Mouse (Mus musculus) intestine, postnatal 0 days (tissue): Measurements from ENCODE around the gene Saxo1. TPM values are rescaled to one million over a fixed set of nuclear protein-coding genes. Genes with fewer than 3 reads are reported as not detected.

Experiments used
- ATAC-seq: fragments of 200-750 bp; cut with Nextera tagmentation; 2 replicates; pipeline ENCODE4 v1.8.0; 2017; ENCODE audit warnings: mild to moderate bottlenecking, moderate TSS enrichment, moderate library complexity
- H3K27ac ChIP-seq: fragments of 300-500 bp; sonication (generic); 2 replicates; pipeline ENCODE4 v1.5.1; 2014; ENCODE audit warnings: mild to moderate bottlenecking, low read depth, low read length, moderate library complexity
- H3K27me3 ChIP-seq: fragments of 300-500 bp; sonication (generic); replicated peaks from 2 replicates; pipeline ENCODE4 v1.6.1; 2014; ENCODE audit warnings: low read length, mixed read lengths; ENCODE audit not compliant: control insufficient read depth, insufficient read depth
- H3K36me3 ChIP-seq: fragments of 300-500 bp; sonication (generic); 2 replicates; pipeline ENCODE4 v1.6.1; 2014; ENCODE audit warnings: mild to moderate bottlenecking, moderate library complexity; ENCODE audit not compliant: control insufficient read depth, insufficient read depth
- H3K4me1 ChIP-seq: fragments of 300-500 bp; sonication (generic); replicated peaks from 2 replicates; pipeline ENCODE4 v1.6.1; 2014; ENCODE audit warnings: antibody characterized with exemption, low read length, mixed read lengths; ENCODE audit not compliant: control insufficient read depth, insufficient read depth
- H3K4me2 ChIP-seq: fragments of 300-500 bp; sonication (generic); replicated peaks from 2 replicates; pipeline ENCODE4 v1.6.1; 2014; ENCODE audit warnings: low read depth, mild to moderate bottlenecking, moderate library complexity
- H3K4me3 ChIP-seq: fragments of 300-500 bp; sonication (generic); 2 replicates; pipeline ENCODE4 v1.5.1; 2014; ENCODE audit warnings: low read depth, low read length
- H3K9ac ChIP-seq: fragments of 300-500 bp; sonication (generic); 2 replicates; pipeline ENCODE4 v1.6.1; 2014; ENCODE audit warnings: mild to moderate bottlenecking, low read depth, low read length
- H3K9me3 ChIP-seq: fragments of 300-500 bp; sonication (generic); 2 replicates; pipeline ENCODE4 v1.6.1; 2016; ENCODE audit warnings: mixed run types; ENCODE audit not compliant: control insufficient read depth
- CTCF ChIP-seq: sonication (generic); IDR thresholded peaks from 2 replicates; pipeline ENCODE4 v1.5.1; 2016; ENCODE audit warnings: low read depth, mild to moderate bottlenecking, control low read depth, antibody characterized with exemption, moderate library complexity
- WGBS: fragments of 180-500 bp; shearing (Covaris S2); extraction: QIAGEN DNeasy Blood & Tissue Kit; methylation state at CpG from one replicate; pipeline ENCODE4 v1.1.7; 2014; 5-methylcytosine and 5-hydroxymethylcytosine counted together
- polyA plus RNA-seq: library from polyadenylated mRNA; unstranded; fragments of >200 nt; fragmentation: Nextera tagmentation; extraction: Ambion mirVana; gene quantifications from 2 replicates; pipeline ENCODE4 v1.2.1, GENCODE M21; 2015

The Saxo1 gene
- polyA plus RNA-seq: not detected in 2 replicates

GRCm38 (mm10) chr4:86558228-86558627 is at the start of gene Saxo1:
Gene Saxo1, minus strand, starts transcription at chr4:86558328.
- no peak for ATAC-seq
- H3K4me2 ChIP-seq: no peak within 1 kb of the TSS
- H3K4me1 ChIP-seq: no peaks in the 10 kb centered on the region
- H3K27ac ChIP-seq: no peak within 1 kb of the TSS
- H3K9me3 ChIP-seq: no peaks in the 10 kb centered on the region
- H3K36me3 ChIP-seq: no peaks in the 10 kb centered on the region
- H3K4me3 ChIP-seq: no peak within 1 kb of the TSS
- no peak within 1 kb of the TSS for H3K9ac ChIP-seq
- WGBS: 95% methylated on average over 7 of the region's 7 CpGs
- H3K27me3 ChIP-seq: no peaks in the 10 kb centered on the region
- TF ChIP-seq CTCF: no peak

DNA sequence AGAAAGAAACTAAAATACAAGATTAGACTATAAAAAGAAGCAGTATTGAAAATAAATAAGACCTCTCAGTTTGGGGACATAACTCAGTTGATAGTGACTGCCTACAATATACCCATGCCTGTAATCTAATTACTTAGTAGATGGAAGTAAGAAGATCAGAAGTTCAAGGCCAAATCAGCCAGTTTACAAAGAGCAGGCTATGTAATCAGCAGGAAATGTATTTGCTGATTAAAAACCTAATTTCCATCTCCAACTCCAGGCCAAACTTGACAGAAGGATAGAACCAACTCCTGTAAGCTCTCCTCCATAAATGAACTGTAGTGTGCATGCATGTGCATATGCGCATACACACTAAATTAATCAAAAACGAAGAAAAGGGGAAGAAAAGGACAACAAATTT is 33.2 kb upstream of the Saxo1 start:
- peaks cover 13% of the 10 kb centered on the region for H3K36me3 ChIP-seq
- TF ChIP-seq CTCF: no peak
- no peaks in the 10 kb centered on the region for H3K9me3 ChIP-seq
- no peak overlapping the region for H3K4me3 ChIP-seq
- H3K9ac ChIP-seq: no peak overlapping the region
- no peak overlapping the region for H3K4me2 ChIP-seq
- H3K4me1 ChIP-seq: no peaks in the 10 kb centered on the region
- 100% methylated on average over 2 of the region's 2 CpGs for WGBS
- H3K27ac ChIP-seq: no peak overlapping the region
- ATAC-seq: no peak
- no peaks in the 10 kb centered on the region for H3K27me3 ChIP-seq

- Histone ChIP-seq H3K4me3 (no peak overlapping the region), H3K4me2 (no peak overlapping the region), H3K4me1 (no peaks in the 10 kb centered on the region), H3K27me3 (no peaks in the 10 kb centered on the region), H3K36me3 (peaks cover 24% of the 10 kb centered on the region), H3K9me3 (no peaks in the 10 kb centered on the region), H3K27ac (no peak overlapping the region), H3K9ac (no peak overlapping the region)
- ATAC-seq: no peak
- 88% methylated on average over 3 of the region's 3 CpGs for WGBS
- peak; percentile 49 for TF ChIP-seq CTCF
Measured at GRCm38 (mm10) chr4:86588236-86588635, 30.1 kb upstream of the Saxo1 start.

- Histone ChIP-seq H3K9ac (no peak overlapping the region), H3K27ac (no peak overlapping the region), H3K4me2 (no peak overlapping the region), H3K4me3 (no peak overlapping the region), H3K9me3 (no peaks in the 10 kb centered on the region), H3K4me1 (no peaks in the 10 kb centered on the region), H3K36me3 (peaks cover 26% of the 10 kb centered on the region), H3K27me3 (no peaks in the 10 kb centered on the region)
- 80% methylated on average over 3 of the region's 3 CpGs for WGBS
- no peak for ATAC-seq
- TF ChIP-seq CTCF: no peak
Measured at GRCm38 (mm10) chr4:86580591-86580990, 22.5 kb upstream of the Saxo1 start.

DNA sequence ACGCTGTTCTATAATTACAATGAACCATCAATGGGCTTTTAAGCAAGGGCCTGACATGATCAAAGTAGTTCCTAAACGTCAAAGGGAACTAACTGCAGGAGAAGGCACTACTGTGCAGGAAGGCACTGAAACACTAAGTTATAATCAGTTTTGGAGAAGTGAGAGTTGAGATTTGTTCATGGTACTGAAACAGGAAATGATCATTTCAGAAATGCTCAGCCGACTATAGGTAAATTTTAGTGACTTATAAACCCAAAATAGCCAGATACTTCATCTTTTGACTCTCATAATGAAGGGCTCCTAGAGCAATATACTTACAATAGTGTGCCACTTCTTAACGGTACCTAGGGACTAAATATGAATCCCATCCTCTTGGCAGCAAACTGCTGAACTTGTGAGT is 21.9 kb upstream of the Saxo1 start:
- 62% methylated on average over 4 of the region's 4 CpGs for WGBS
- no peak overlapping the region for H3K9ac ChIP-seq
- no peak overlapping the region for H3K27ac ChIP-seq
- H3K4me1 ChIP-seq: no peaks in the 10 kb centered on the region
- TF ChIP-seq CTCF: no peak
- H3K4me3 ChIP-seq: no peak overlapping the region
- H3K27me3 ChIP-seq: no peaks in the 10 kb centered on the region
- H3K36me3 ChIP-seq: peaks cover 20% of the 10 kb centered on the region
- no peak for ATAC-seq
- no peak overlapping the region for H3K4me2 ChIP-seq
- no peaks in the 10 kb centered on the region for H3K9me3 ChIP-seq

- H3K27ac ChIP-seq: no peak overlapping the region
- no peaks in the 10 kb centered on the region for H3K27me3 ChIP-seq
- no peak for ATAC-seq
- no peaks in the 10 kb centered on the region; the same call in none of the 2 replicates for H3K36me3 ChIP-seq
- WGBS: 5% methylated on average over 11 of the region's 11 CpGs
- TF ChIP-seq CTCF: no peak
- H3K9ac ChIP-seq: peak overlapping the region; percentile 92
- H3K4me1 ChIP-seq: no peaks in the 10 kb centered on the region
- H3K9me3 ChIP-seq: no peaks in the 10 kb centered on the region
- H3K4me3 ChIP-seq: peak overlapping the region; percentile 81
- peak overlapping the region; percentile 83 for H3K4me2 ChIP-seq
Measured at GRCm38 (mm10) chr4:86576630-86577225, 18.6 kb upstream of the Saxo1 start.

GRCm38 (mm10) chr4:86576120-86576541 is 18.0 kb upstream of the Saxo1 start:
- WGBS: under 1% methylated on average over 20 of the region's 20 CpGs
- H3K4me2 ChIP-seq: peak overlapping the region; percentile 83
- no peak for ATAC-seq
- no peaks in the 10 kb centered on the region for H3K4me1 ChIP-seq
- peak overlapping the region; percentile 81 for H3K4me3 ChIP-seq
- no peaks in the 10 kb centered on the region for H3K27me3 ChIP-seq
- no peaks in the 10 kb centered on the region for H3K9me3 ChIP-seq
- peak overlapping the region; percentile 92 for H3K9ac ChIP-seq
- TF ChIP-seq CTCF: no peak
- H3K36me3 ChIP-seq: no peaks in the 10 kb centered on the region; the same call in none of the 2 replicates
- H3K27ac ChIP-seq: peak overlapping the region; percentile 95
